Mouse (Mus musculus) cerebellum, adult 18-20 months (tissue): ENCODE results near the gene Pglyrp3.
"Not testable (repeated sequence)": the region's sequence is repeated elsewhere in the genome, so short reads cannot be mapped to it uniquely, and the experiment has no call there.

Experiments
- DNase-seq, 2 experiments: peaks; one replicate each; pipeline ENCODE4 v3.0.0; 2021

Pglyrp3 gene

DNA sequence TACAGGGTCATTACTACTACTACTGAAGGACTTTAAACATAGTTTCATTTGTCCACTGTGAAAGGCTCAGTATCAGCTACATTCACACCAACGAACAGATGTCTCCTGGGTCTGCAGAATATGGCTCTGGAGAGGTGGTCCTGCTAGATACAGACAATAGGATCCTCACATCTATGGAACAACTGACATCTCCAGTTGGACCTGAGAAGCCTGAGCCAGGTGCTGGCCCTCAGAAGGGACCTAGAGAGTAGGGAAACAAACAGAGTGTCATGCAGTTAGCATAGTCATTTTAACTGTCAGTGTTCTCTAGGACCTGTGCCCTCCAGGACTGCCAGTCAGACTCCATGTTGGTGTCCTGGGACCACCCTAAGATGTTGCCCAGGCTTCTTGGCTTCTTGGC, at the start of gene Pglyrp3:
Gene Pglyrp3 (plus strand): TSS at position 301 of the 400 bp plus-strand sequence.
- no peak for DNase-seq

- DNase-seq: no peak
Observed at GRCm38 (mm10) chr3:92011001-92011400, 3.4 kb upstream of the Pglyrp3 start.

DNA sequence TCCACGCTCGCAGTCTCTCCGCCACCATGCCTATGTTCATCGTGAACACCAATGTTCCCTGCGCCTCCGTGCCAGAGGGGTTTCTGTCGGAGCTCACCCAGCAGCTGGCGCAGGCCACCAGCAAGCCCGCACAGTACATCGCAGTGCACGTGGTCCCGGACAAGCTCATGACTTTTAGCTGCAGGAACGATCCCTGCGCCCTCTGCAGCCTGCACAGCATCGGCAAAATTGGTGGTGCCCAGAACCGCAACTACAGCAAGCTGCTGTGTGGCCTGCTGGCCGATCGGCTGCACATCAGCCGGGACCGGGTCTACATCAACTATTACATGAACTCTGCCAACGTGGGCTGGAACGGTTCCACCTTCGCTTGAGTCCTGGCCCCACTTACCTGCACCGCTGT, 10.2 kb downstream of the Pglyrp3 start:
- DNase-seq: not testable (repeated sequence)

DNA sequence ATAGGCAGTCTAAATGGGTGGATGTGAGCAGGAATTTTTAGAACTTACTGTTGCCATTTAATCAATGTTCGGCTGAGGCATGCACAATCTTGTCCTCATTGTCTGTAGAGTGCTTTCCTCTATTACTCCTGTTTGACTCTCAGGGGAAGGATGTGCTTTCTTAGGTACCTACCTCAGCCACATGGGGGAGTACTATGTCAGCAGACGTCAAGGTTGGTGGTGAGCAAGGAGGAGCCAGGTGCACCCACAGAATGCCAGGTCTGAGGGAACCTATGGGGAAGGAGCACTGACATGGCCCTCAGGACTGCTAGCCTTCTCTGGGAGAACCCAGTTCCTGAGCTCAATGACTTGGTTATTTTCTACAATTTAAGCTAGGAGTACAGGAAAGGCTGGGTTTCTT, 18.8 kb downstream of the Pglyrp3 start:
- DNase-seq: no peak

DNA sequence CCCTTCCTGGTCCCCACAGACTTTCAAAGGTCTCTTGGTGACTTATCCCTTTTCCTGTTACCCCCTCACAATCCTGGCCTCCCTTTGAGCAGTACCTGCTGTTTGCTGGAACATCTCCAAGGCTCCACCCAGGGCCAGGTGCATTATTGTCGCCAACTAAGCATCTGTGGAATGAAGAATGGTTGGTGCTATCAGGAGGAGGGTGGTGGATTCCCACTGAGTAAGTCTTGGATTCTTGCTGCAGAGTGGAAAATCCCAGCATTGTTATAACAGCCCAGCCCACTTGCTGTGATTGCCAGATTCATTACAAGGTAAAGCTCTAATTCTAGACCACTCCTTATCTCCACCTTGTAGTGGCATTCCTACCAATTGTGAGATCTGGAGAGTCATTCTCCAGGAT, 19.5 kb downstream of the Pglyrp3 start:
- DNase-seq: no peak

- DNase-seq: peak in 1 of 2 experiments; percentile 3
Observed at GRCm38 (mm10) chr3:92050382-92051054, 36.1 kb downstream of the Pglyrp3 start.

GRCm38 (mm10) chr3:92080462-92081284, 66.3 kb downstream of the Pglyrp3 start:
- peak; percentile 12 to 13 for DNase-seq
